Mouse (Mus musculus): ENCODE results near the gene Fto. TPM values are rescaled to one million over a fixed set of nuclear protein-coding genes. Genes with fewer than 3 reads are reported as not detected.

The Fto gene
- polyA plus RNA-seq, 1 experiment from 2014 or later = 111 TPM

DNA sequence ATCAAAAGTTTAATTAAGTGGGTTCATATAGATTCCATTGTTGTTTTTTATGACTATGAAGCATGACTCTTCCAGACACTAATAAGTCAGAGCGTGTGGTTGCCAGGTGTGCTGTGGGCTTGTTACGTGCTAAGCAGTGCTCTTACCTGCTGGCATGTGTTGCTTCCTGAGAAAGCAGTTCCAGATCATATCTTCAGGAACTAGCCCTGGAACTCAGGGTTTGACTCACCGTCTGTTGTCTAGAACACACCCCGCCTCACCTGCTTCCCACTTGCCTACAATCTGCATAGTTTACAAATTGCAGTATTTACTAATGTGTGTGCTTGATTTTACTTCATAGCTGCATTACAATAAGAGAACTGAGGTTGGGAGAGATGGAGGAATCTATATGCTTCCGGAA, 84.7 kb downstream of the Fto start:
- DNase-seq (ENCODE audit: low spot score) (no peak), ATAC-seq (replicated peaks; ENCODE audit: low FRiP score) (no peak)
- Histone ChIP-seq H3K4me3 (ENCODE audit: low read depth, low read length) (no peak overlapping the region), H3K9ac (ENCODE audit: low read length) (no peak overlapping the region), H3K27me3 (ENCODE audit: control insufficient read depth, insufficient read depth, low read length) (no peaks in the 10 kb centered on the region), H3K36me3 (ENCODE audit: control insufficient read depth, insufficient read depth, low read length) (no peaks in the 10 kb centered on the region), H3K27ac (ENCODE audit: low read depth, low read length) (no peak overlapping the region), H3K4me2 (ENCODE audit: low read depth, low read length, severe bottlenecking) (no peak overlapping the region), H3K4me1 (replicated peaks; ENCODE audit: control insufficient read depth, insufficient read depth, low read length) (no peaks in the 10 kb centered on the region), H3K9me3 (ENCODE audit: control insufficient read depth, low read length) (no peaks in the 10 kb centered on the region)
- 93% methylated on average over 5 of the region's 5 CpGs for WGBS

DNA sequence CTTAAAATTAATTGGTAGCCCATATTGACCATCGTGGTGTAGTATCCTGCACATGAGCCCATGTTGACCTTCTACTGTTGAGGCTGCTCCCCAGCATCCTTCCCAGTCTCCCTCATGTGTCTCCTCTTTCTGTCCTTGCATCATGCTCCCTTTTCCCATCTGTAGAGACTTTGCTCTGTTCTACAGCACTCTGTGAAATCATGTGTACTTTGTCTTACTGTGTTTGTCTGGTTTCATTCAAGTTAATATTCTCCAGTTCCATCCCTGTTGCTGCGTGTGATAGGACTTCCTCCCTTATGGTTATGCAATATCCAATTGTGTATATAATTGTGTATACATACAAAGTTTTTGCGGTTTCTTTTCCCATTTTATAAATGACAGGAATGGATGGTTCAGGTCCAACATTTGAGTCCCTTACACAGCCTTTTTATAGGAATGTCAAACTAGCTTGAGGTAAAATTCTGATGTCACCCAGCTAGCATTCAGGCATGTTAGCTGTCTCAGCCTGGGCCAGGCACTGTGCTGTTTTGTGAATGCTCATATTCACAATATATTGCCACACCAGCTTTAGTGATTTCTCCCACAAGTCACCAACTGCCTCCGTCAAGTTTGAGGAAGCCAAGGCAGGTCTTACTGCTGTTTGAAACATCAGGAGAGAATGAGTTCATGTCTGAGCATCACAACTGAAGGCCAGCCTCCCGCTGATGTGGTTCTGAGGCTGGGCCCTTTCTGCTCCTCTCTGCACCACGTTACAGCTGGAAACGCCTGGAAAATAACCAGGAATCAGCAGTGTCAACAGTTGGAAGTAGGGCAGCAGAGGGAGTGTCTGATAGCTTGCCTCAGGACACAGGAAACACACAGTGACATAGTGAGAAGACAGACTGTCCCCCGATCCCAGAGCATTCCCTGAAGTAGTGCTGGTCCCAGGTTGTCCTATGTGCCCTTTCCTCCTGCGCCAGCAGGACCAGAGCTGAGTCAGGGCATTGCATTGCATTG, 90.0 kb downstream of the Fto start:
- Histone ChIP-seq H3K4me3 (ENCODE audit: low read depth, low read length) (no peak overlapping the region), H3K9ac (ENCODE audit: low read length) (no peak overlapping the region), H3K27ac (ENCODE audit: low read depth, low read length) (no peak overlapping the region), H3K36me3 (ENCODE audit: control insufficient read depth, insufficient read depth, low read length) (no peaks in the 10 kb centered on the region), H3K4me1 (replicated peaks; ENCODE audit: control insufficient read depth, insufficient read depth, low read length) (no peaks in the 10 kb centered on the region), H3K27me3 (ENCODE audit: control insufficient read depth, insufficient read depth, low read length) (no peaks in the 10 kb centered on the region), H3K9me3 (ENCODE audit: control insufficient read depth, low read length) (no peaks in the 10 kb centered on the region), H3K4me2 (ENCODE audit: low read depth, low read length, severe bottlenecking) (no peak overlapping the region)
- 92% methylated on average over 9 of the region's 9 CpGs for WGBS
- ATAC-seq (replicated peaks; ENCODE audit: low FRiP score) (no peak), DNase-seq (ENCODE audit: low spot score) (no peak)

DNA sequence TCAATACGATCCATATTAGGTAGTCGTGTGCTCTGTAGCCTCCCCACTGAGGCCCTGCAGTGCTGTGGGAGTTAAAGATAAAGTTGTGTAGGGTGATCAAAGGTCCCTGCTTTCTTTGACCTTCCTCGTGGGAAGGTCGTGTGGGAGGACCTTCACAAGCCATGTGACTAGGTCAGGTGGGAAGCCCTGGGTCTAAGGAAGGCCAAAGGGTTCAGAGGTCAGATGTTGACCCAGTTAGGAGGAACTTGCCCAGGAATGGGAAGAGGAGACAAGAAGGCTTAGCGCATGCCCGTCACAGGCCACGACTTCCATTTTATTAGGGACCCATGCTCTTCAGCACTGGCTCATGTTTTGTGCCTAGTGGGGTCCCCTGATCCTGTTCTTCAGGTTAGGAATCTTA, 91.0 kb downstream of the Fto start:
- Histone ChIP-seq H3K27me3 (ENCODE audit: control insufficient read depth, insufficient read depth, low read length) (no peaks in the 10 kb centered on the region), H3K4me3 (ENCODE audit: low read depth, low read length) (no peak overlapping the region), H3K9ac (ENCODE audit: low read length) (no peak overlapping the region), H3K36me3 (ENCODE audit: control insufficient read depth, insufficient read depth, low read length) (no peaks in the 10 kb centered on the region), H3K4me1 (replicated peaks; ENCODE audit: control insufficient read depth, insufficient read depth, low read length) (no peaks in the 10 kb centered on the region), H3K4me2 (ENCODE audit: low read depth, low read length, severe bottlenecking) (no peak overlapping the region), H3K9me3 (ENCODE audit: control insufficient read depth, low read length) (no peaks in the 10 kb centered on the region), H3K27ac (ENCODE audit: low read depth, low read length) (no peak overlapping the region)
- no peak for DNase-seq (ENCODE audit: low spot score)
- no peak for ATAC-seq (replicated peaks; ENCODE audit: low FRiP score)
- WGBS = 89% methylated on average over 7 of the region's 7 CpGs

DNA sequence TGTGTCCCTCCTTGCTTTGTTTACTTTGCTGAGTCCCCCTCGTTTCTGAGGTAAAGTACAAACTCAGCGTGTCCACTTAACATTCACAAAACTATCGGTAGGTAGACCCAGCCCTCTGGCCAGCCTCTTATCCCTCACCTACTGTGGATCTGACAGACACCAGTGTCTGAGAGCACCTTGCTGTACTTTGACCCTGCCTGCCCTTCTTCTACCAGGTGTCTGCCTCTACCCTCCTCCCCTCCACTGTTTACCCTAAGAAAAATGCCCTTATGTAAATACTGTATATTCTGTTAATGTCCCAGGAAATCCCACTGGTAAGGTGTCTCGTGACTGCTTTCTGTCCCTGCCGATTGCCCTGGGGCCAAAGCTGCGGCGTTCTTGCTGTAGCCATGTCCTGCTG, 91.8 kb downstream of the Fto start:
- DNase-seq (ENCODE audit: low spot score) = no peak
- H3K9me3 ChIP-seq (ENCODE audit: control insufficient read depth, low read length) = no peaks in the 10 kb centered on the region

DNA sequence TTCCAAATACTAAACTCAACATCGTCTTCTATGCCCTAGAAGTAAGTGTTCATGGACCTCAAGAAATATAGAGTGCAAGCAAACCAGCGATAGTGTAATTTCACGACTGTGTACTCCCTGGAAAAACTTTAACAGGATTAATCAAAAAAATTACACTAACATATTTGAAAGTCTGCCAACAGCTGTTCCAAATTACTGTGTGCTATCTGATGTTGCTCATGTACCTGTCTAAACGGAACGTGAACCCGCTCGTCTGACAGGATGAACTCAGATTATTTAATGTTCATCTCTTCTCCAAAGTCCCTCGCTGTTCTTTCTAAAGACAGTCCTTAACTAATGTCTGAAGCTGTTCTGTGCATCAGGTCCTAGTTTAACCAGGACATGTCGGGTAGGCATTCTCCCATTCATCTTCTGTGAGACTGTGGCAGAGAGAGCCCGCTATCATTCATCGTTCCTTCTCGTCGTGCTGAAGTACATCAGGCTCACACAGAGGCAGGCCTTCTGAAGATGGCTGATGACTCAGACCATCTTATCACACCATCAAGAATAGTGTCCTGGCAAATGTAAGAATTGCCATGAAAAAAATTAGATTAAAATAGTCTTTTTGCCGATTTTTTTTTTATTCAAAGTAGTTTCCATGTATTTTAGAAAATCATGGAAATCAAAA, 93.4 kb downstream of the Fto start:
- no peak overlapping the region for H3K9ac ChIP-seq (ENCODE audit: low read length)
- H3K9me3 ChIP-seq (ENCODE audit: control insufficient read depth, low read length) = no peaks in the 10 kb centered on the region
- H3K4me2 ChIP-seq (ENCODE audit: low read depth, low read length, severe bottlenecking) = no peak overlapping the region
- DNase-seq (ENCODE audit: low spot score) = no peak
- H3K4me1 ChIP-seq (replicated peaks; ENCODE audit: control insufficient read depth, insufficient read depth, low read length) = no peaks in the 10 kb centered on the region
- no peaks in the 10 kb centered on the region for H3K27me3 ChIP-seq (ENCODE audit: control insufficient read depth, insufficient read depth, low read length)
- H3K27ac ChIP-seq (ENCODE audit: low read depth, low read length) = no peak overlapping the region
- ATAC-seq (replicated peaks; ENCODE audit: low FRiP score) = no peak
- no peak overlapping the region for H3K4me3 ChIP-seq (ENCODE audit: low read depth, low read length)
- 89% methylated on average over 14 of the region's 14 CpGs for WGBS
- no peaks in the 10 kb centered on the region for H3K36me3 ChIP-seq (ENCODE audit: control insufficient read depth, insufficient read depth, low read length)

More for the DNA sequence above, 91.8 kb downstream of the Fto start:
- Histone ChIP-seq H3K4me1 (replicated peaks; ENCODE audit: control insufficient read depth, insufficient read depth, low read length) (no peaks in the 10 kb centered on the region), H3K4me2 (ENCODE audit: low read depth, low read length, severe bottlenecking) (no peak overlapping the region), H3K4me3 (ENCODE audit: low read depth, low read length) (no peak overlapping the region), H3K27me3 (ENCODE audit: control insufficient read depth, insufficient read depth, low read length) (no peaks in the 10 kb centered on the region), H3K27ac (ENCODE audit: low read depth, low read length) (no peak overlapping the region), H3K36me3 (ENCODE audit: control insufficient read depth, insufficient read depth, low read length) (no peaks in the 10 kb centered on the region), H3K9ac (ENCODE audit: low read length) (no peak overlapping the region)
- 93% methylated on average over 7 of the region's 7 CpGs for WGBS
- no peak for ATAC-seq (replicated peaks; ENCODE audit: low FRiP score)

DNA sequence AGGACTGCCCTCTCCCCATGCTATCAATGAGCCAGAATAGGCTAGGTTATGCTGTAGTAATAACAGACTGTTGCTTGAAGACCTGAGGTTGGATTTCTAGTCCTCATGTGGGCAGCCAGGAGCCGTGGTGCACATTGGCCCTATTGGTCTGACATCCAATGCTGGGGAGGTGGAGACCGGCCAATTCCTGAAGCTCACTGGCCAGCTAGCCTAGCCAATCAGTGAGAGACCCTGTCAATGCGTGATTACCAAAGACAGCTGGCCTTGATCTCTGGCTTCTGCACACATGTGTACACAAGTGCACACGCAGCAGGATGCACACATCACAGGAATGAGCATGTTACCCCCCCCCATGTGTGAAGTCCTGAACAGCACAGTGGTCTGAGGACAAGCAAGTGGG, 94.6 kb downstream of the Fto start:
- WGBS = 84% methylated on average over 4 of the region's 4 CpGs

DNA sequence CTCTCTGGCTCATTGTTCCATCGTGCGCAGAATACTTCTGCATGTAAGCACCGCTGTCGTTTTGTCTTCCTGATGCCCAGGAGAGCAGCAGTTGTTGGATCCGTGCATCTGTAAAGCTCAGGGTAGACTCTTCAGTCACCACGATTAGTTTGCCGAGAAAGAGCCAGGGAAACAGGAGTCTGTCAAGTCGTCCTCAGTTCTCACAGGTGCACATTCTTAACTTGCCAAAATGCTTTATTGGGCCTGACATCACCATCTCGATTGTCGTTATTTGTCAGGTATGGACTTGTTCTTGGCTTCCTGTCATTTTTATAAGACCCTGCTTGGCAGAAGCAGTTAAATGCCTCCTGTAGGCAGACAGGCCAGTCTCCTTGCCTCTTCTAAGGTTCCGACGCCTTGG, 96.7 kb downstream of the Fto start:
- no peak overlapping the region for H3K4me3 ChIP-seq (ENCODE audit: low read depth, low read length)
- no peak overlapping the region for H3K9ac ChIP-seq (ENCODE audit: low read length)
- no peaks in the 10 kb centered on the region for H3K9me3 ChIP-seq (ENCODE audit: control insufficient read depth, low read length)
- DNase-seq (ENCODE audit: low spot score) = no peak
- 90% methylated on average over 12 of the region's 12 CpGs for WGBS
- H3K36me3 ChIP-seq (ENCODE audit: control insufficient read depth, insufficient read depth, low read length) = no peaks in the 10 kb centered on the region
- no peaks in the 10 kb centered on the region for H3K4me1 ChIP-seq (replicated peaks; ENCODE audit: control insufficient read depth, insufficient read depth, low read length)
- H3K4me2 ChIP-seq (ENCODE audit: low read depth, low read length, severe bottlenecking) = no peak overlapping the region
- no peak overlapping the region for H3K27ac ChIP-seq (ENCODE audit: low read depth, low read length)
- H3K27me3 ChIP-seq (ENCODE audit: control insufficient read depth, insufficient read depth, low read length) = no peaks in the 10 kb centered on the region
- no peak for ATAC-seq (replicated peaks; ENCODE audit: low FRiP score)

More for the DNA sequence above, 94.6 kb downstream of the Fto start:
- Histone ChIP-seq H3K36me3 (ENCODE audit: control insufficient read depth, insufficient read depth, low read length) (no peaks in the 10 kb centered on the region), H3K4me3 (ENCODE audit: low read depth, low read length) (no peak overlapping the region), H3K4me2 (ENCODE audit: low read depth, low read length, severe bottlenecking) (no peak overlapping the region), H3K27me3 (ENCODE audit: control insufficient read depth, insufficient read depth, low read length) (no peaks in the 10 kb centered on the region), H3K4me1 (replicated peaks; ENCODE audit: control insufficient read depth, insufficient read depth, low read length) (no peaks in the 10 kb centered on the region), H3K9me3 (ENCODE audit: control insufficient read depth, low read length) (no peaks in the 10 kb centered on the region), H3K27ac (ENCODE audit: low read depth, low read length) (no peak overlapping the region), H3K9ac (ENCODE audit: low read length) (no peak overlapping the region)
- DNase-seq (ENCODE audit: low spot score) (no peak), ATAC-seq (replicated peaks; ENCODE audit: low FRiP score) (no peak)

DNA sequence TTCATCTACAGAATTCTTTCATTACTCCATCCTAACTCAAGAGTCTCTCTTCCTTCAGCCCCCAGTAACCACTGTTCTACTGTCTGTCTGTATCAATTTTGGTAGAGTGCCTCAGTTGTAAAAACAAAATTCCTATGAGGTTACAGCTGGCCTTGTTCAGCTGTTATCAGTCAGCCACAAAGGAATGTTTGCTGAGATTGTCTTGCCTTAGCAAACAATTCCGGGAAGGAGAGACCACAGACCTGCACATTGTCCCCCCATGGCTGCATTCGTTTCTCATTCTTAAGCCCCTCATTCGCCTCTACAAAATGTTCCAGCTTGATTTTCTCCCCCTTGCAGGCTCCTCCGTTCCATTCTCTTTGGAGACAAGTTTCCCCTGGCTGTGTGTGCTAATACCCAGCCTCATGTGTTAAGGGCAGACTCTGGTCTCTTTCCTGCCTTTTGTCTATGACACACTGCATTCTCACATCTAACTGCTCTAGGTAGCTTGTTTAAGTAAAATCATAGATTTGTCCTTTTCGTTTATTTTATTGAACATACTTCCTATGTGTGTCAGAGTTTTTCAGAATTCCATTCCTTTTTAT, 111.3 kb downstream of the Fto start:
- no peaks in the 10 kb centered on the region for H3K4me1 ChIP-seq (replicated peaks; ENCODE audit: control insufficient read depth, insufficient read depth, low read length)
- WGBS = 91% methylated on average over 5 of the region's 5 CpGs
- no peak overlapping the region for H3K9ac ChIP-seq (ENCODE audit: low read length)
- H3K27me3 ChIP-seq (ENCODE audit: control insufficient read depth, insufficient read depth, low read length) = no peaks in the 10 kb centered on the region
- DNase-seq (ENCODE audit: low spot score) (no peak), ATAC-seq (replicated peaks; ENCODE audit: low FRiP score) (no peak)
- no peaks in the 10 kb centered on the region for H3K9me3 ChIP-seq (ENCODE audit: control insufficient read depth, low read length)
- no peaks in the 10 kb centered on the region for H3K36me3 ChIP-seq (ENCODE audit: control insufficient read depth, insufficient read depth, low read length)
- no peak overlapping the region for H3K4me3 ChIP-seq (ENCODE audit: low read depth, low read length)
- H3K4me2 ChIP-seq (ENCODE audit: low read depth, low read length, severe bottlenecking) = no peak overlapping the region
- H3K27ac ChIP-seq (ENCODE audit: low read depth, low read length) = no peak overlapping the region

Data from forebrain, embryonic 11.5 days (tissue).